Mouse (Mus musculus) lung, embryonic 15.5 days (tissue): ENCODE data around the gene Gprin1. TPM values are rescaled to one million over a fixed set of nuclear protein-coding genes. Genes with fewer than 3 reads are reported as not detected.

Experiments used
- polyA plus RNA-seq: library from polyadenylated mRNA; unstranded; fragments of >200 nt; fragmentation: Nextera tagmentation; extraction: Ambion mirVana; gene quantifications from 2 replicates; pipeline ENCODE4 v1.2.1, GENCODE M21; 2015

Gprin1 gene
- polyA plus RNA-seq, 1 experiment from 2014 or later, result 0.24 TPM

Other genes with a start within 250 kb of the Gprin1 start
- gene Simc1, start 246.1 kb downstream of the Gprin1 start, polyA plus RNA-seq, result 9.7 and 9.8 TPM in 2 replicates
- 126 and 127 TPM in 2 replicates for gene 4833439L19Rik, start 184.4 kb downstream of the Gprin1 start, polyA plus RNA-seq
- 27.7 and 30.9 TPM in 2 replicates for gene Arl10, start 174.9 kb downstream of the Gprin1 start, polyA plus RNA-seq
- gene Nop16, start 159.8 kb downstream of the Gprin1 start, polyA plus RNA-seq, result 78.2 and 78.8 TPM in 2 replicates
- 170 and 188 TPM in 2 replicates for gene Higd2a, start 159.7 kb downstream of the Gprin1 start, polyA plus RNA-seq
- gene Cltb, start 138.5 kb downstream of the Gprin1 start, polyA plus RNA-seq, result 43.2 and 45.1 TPM in 2 replicates
- 72.7 and 82.9 TPM in 2 replicates for gene Faf2, start 128.1 kb downstream of the Gprin1 start, polyA plus RNA-seq
- 52.2 and 53.0 TPM in 2 replicates for gene Rnf44, start 56.0 kb downstream of the Gprin1 start, polyA plus RNA-seq
- gene Cdhr2, start 48.4 kb downstream of the Gprin1 start, polyA plus RNA-seq, result 0.10 and 0.13 TPM in 2 replicates
- 0.21 TPM in 1 of 2 replicates, not detected in the other for gene Sncb, start 16.7 kb upstream of the Gprin1 start, polyA plus RNA-seq
- not detected in 2 replicates for gene Eif4e1b, start 34.1 kb upstream of the Gprin1 start, polyA plus RNA-seq
- 17.0 and 18.1 TPM in 2 replicates for gene Tspan17, start 39.5 kb upstream of the Gprin1 start, polyA plus RNA-seq
- 4.2 and 5.0 TPM in 2 replicates for gene Unc5a, start 199.5 kb upstream of the Gprin1 start, polyA plus RNA-seq